Mouse (Mus musculus) hindbrain, embryonic 11.5 days (tissue): ENCODE measurements around the gene Pkd1l3. TPM values are rescaled to one million over a fixed set of nuclear protein-coding genes. Genes with fewer than 3 reads are reported as not detected.

Source experiments
- ATAC-seq: fragments of 200-750 bp; cut with Nextera tagmentation; 2 replicates; pipeline ENCODE4 v1.8.0; 2017; ENCODE audit warnings: mild to moderate bottlenecking, moderate TSS enrichment, moderate library complexity; ENCODE audit not compliant: low FRiP score
- DNase-seq: peaks from one replicate; pipeline ENCODE4 v3.0.0-alpha.2; 2015; ENCODE audit warnings: low spot score
- H3K27ac ChIP-seq: fragments of 300-500 bp; sonication (generic); 2 replicates; pipeline ENCODE4 v1.5.1; 2014; ENCODE audit warnings: mild to moderate bottlenecking, low read depth, low read length
- H3K27me3 ChIP-seq: fragments of 300-500 bp; sonication (generic); 2 replicates; pipeline ENCODE4 v1.6.1; 2014; ENCODE audit warnings: mild to moderate bottlenecking, low read length, moderate library complexity, mixed read lengths; ENCODE audit not compliant: control insufficient read depth, insufficient read depth
- H3K36me3 ChIP-seq: fragments of 300-500 bp; sonication (generic); 2 replicates; pipeline ENCODE4 v1.6.1; 2014; ENCODE audit warnings: mild to moderate bottlenecking, low read length, moderate library complexity, mixed read lengths; ENCODE audit not compliant: control insufficient read depth, insufficient read depth
- H3K4me1 ChIP-seq: fragments of 300-500 bp; sonication (generic); replicated peaks from 2 replicates; pipeline ENCODE4 v1.6.1; 2014; ENCODE audit warnings: low read length, mixed read lengths; ENCODE audit not compliant: control insufficient read depth, insufficient read depth
- H3K4me2 ChIP-seq: fragments of 300-500 bp; sonication (generic); replicated peaks from 2 replicates; pipeline ENCODE4 v1.6.1; 2014; ENCODE audit warnings: mild to moderate bottlenecking, low read depth, low read length
- H3K4me3 ChIP-seq: fragments of 300-500 bp; sonication (generic); 2 replicates; pipeline ENCODE4 v1.5.1; 2014; ENCODE audit warnings: low read depth, low read length
- H3K9ac ChIP-seq: fragments of 300-500 bp; sonication (generic); 2 replicates; pipeline ENCODE4 v1.6.1; 2014; ENCODE audit warnings: low read depth, low read length
- H3K9me3 ChIP-seq: fragments of 300-500 bp; sonication (generic); 2 replicates; pipeline ENCODE4 v1.6.1; 2016; ENCODE audit warnings: low read length; ENCODE audit not compliant: control insufficient read depth
- WGBS: fragments of 180-500 bp; shearing (Covaris S2); extraction: QIAGEN DNeasy Blood & Tissue Kit; methylation state at CpG from one replicate; pipeline ENCODE4 v1.1.7; 2014; 5-methylcytosine and 5-hydroxymethylcytosine counted together
- polyA plus RNA-seq: library from polyadenylated mRNA; unstranded; fragments of >200 nt; fragmentation: Nextera tagmentation; extraction: Ambion mirVana; gene quantifications from 2 replicates; pipeline ENCODE4 v1.2.1, GENCODE M21; 2014

Pkd1l3 gene
- polyA plus RNA-seq, 1 experiment from 2014 or later, result 0.69 TPM

GRCm38 (mm10) chr8:109585652-109586051, 28.7 kb upstream of the Pkd1l3 start:
- no peaks in the 10 kb centered on the region for H3K36me3 ChIP-seq
- H3K4me1 ChIP-seq, result no peaks in the 10 kb centered on the region
- no peak overlapping the region for H3K4me3 ChIP-seq
- H3K27ac ChIP-seq, result no peak overlapping the region
- DNase-seq (no peak), ATAC-seq (no peak)
- no peaks in the 10 kb centered on the region for H3K9me3 ChIP-seq
- H3K27me3 ChIP-seq, result no peaks in the 10 kb centered on the region
- H3K9ac ChIP-seq, result no peak overlapping the region
- H3K4me2 ChIP-seq, result no peak overlapping the region

- no peak overlapping the region for H3K4me2 ChIP-seq
- DNase-seq (no peak), ATAC-seq (no peak)
- no peaks in the 10 kb centered on the region for H3K4me1 ChIP-seq
- WGBS, result 67% methylated on average over 7 of the region's 7 CpGs
- H3K4me3 ChIP-seq, result no peak overlapping the region
- H3K27ac ChIP-seq, result no peak overlapping the region
- no peak overlapping the region for H3K9ac ChIP-seq
- no peaks in the 10 kb centered on the region for H3K27me3 ChIP-seq
- H3K36me3 ChIP-seq, result no peaks in the 10 kb centered on the region
- no peaks in the 10 kb centered on the region for H3K9me3 ChIP-seq
Measured at GRCm38 (mm10) chr8:109586972-109587504, 27.3 kb upstream of the Pkd1l3 start.

GRCm38 (mm10) chr8:109590901-109591300, 23.4 kb upstream of the Pkd1l3 start:
- 84% methylated on average over 9 of the region's 9 CpGs for WGBS
- no peaks in the 10 kb centered on the region for H3K27me3 ChIP-seq
- DNase-seq, result no peak

GRCm38 (mm10) chr8:109591367-109591766, 22.9 kb upstream of the Pkd1l3 start:
- no peaks in the 10 kb centered on the region for H3K9me3 ChIP-seq
- H3K36me3 ChIP-seq, result no peaks in the 10 kb centered on the region
- 81% methylated on average over 3 of the region's 3 CpGs for WGBS
- no peaks in the 10 kb centered on the region for H3K27me3 ChIP-seq
- H3K27ac ChIP-seq, result no peak overlapping the region
- DNase-seq (no peak), ATAC-seq (no peak)
- H3K9ac ChIP-seq, result no peak overlapping the region
- H3K4me2 ChIP-seq, result no peak overlapping the region
- no peaks in the 10 kb centered on the region for H3K4me1 ChIP-seq
- no peak overlapping the region for H3K4me3 ChIP-seq

More at GRCm38 (mm10) chr8:109590901-109591300, 23.4 kb upstream of the Pkd1l3 start:
- H3K36me3 ChIP-seq, result no peaks in the 10 kb centered on the region
- no peak overlapping the region for H3K4me3 ChIP-seq
- no peak overlapping the region for H3K4me2 ChIP-seq
- no peak for ATAC-seq
- H3K9me3 ChIP-seq, result no peaks in the 10 kb centered on the region
- no peak overlapping the region for H3K9ac ChIP-seq
- no peaks in the 10 kb centered on the region for H3K4me1 ChIP-seq
- H3K27ac ChIP-seq, result no peak overlapping the region

- Histone ChIP-seq H3K4me3 (no peak overlapping the region), H3K9ac (no peak overlapping the region), H3K9me3 (no peaks in the 10 kb centered on the region), H3K4me1 (no peaks in the 10 kb centered on the region), H3K4me2 (no peak overlapping the region), H3K36me3 (no peaks in the 10 kb centered on the region), H3K27me3 (no peaks in the 10 kb centered on the region), H3K27ac (no peak overlapping the region)
- no peak for ATAC-seq
- WGBS, result 92% methylated on average over 5 of the region's 5 CpGs
- no peak for DNase-seq
Measured at GRCm38 (mm10) chr8:109592164-109592563, 22.2 kb upstream of the Pkd1l3 start.

GRCm38 (mm10) chr8:109593117-109593788, 21.1 kb upstream of the Pkd1l3 start:
- no peak for ATAC-seq
- no peaks in the 10 kb centered on the region for H3K9me3 ChIP-seq
- no peak overlapping the region for H3K4me2 ChIP-seq
- no peaks in the 10 kb centered on the region for H3K4me1 ChIP-seq
- H3K4me3 ChIP-seq, result no peak overlapping the region
- H3K9ac ChIP-seq, result no peak overlapping the region
- WGBS, result 83% methylated on average over 6 of the region's 6 CpGs
- no peak overlapping the region for H3K27ac ChIP-seq
- peak; percentile 39 for DNase-seq
- no peaks in the 10 kb centered on the region for H3K36me3 ChIP-seq
- no peaks in the 10 kb centered on the region for H3K27me3 ChIP-seq

GRCm38 (mm10) chr8:109595854-109596253, 18.5 kb upstream of the Pkd1l3 start:
- H3K36me3 ChIP-seq, result no peaks in the 10 kb centered on the region
- no peaks in the 10 kb centered on the region for H3K9me3 ChIP-seq
- H3K4me1 ChIP-seq, result no peaks in the 10 kb centered on the region
- no peak overlapping the region for H3K27ac ChIP-seq
- no peak overlapping the region for H3K4me2 ChIP-seq
- ATAC-seq, result no peak
- H3K27me3 ChIP-seq, result no peaks in the 10 kb centered on the region
- 48% methylated on average over 8 of the region's 8 CpGs for WGBS
- peak; percentile 76 for DNase-seq
- no peak overlapping the region for H3K4me3 ChIP-seq
- H3K9ac ChIP-seq, result no peak overlapping the region

- Histone ChIP-seq H3K4me2 (no peak overlapping the region), H3K27me3 (no peaks in the 10 kb centered on the region), H3K4me1 (peaks cover 2% of the 10 kb centered on the region; the same call in 1 of the 2 replicates), H3K9ac (no peak overlapping the region), H3K27ac (no peak overlapping the region), H3K36me3 (no peaks in the 10 kb centered on the region), H3K4me3 (no peak overlapping the region), H3K9me3 (no peaks in the 10 kb centered on the region)
- DNase-seq, result no peak
- no peak for ATAC-seq
- 94% methylated on average over 2 of the region's 2 CpGs for WGBS
Measured at GRCm38 (mm10) chr8:109606725-109607124, 7.6 kb upstream of the Pkd1l3 start.

GRCm38 (mm10) chr8:109607650-109608049, 6.7 kb upstream of the Pkd1l3 start:
- H3K4me1 ChIP-seq, result peaks cover 2% of the 10 kb centered on the region; the same call in 1 of the 2 replicates
- peak overlapping the region; percentile 86 for H3K9ac ChIP-seq
- DNase-seq, result no peak
- no peaks in the 10 kb centered on the region for H3K9me3 ChIP-seq
- peak overlapping the region; percentile 78 for H3K4me2 ChIP-seq
- no peaks in the 10 kb centered on the region for H3K27me3 ChIP-seq
- ATAC-seq, result no peak
- 12% methylated on average over 12 of the region's 12 CpGs for WGBS
- peak overlapping the region; percentile 95; the same call in 1 of the 2 replicates for H3K27ac ChIP-seq
- peak overlapping the region; percentile 55 for H3K4me3 ChIP-seq
- no peaks in the 10 kb centered on the region for H3K36me3 ChIP-seq
